Mouse (Mus musculus) kidney, embryonic 16.5 days (tissue): ENCODE results near the gene Fam131b. TPM values are rescaled to one million over a fixed set of nuclear protein-coding genes. Genes with fewer than 3 reads are reported as not detected.

ENCODE experiments used
- ATAC-seq: fragments of 200-750 bp; cut with Nextera tagmentation; 2 replicates; pipeline ENCODE4 v1.8.0; 2017; ENCODE audit warnings: moderate TSS enrichment; ENCODE audit not compliant: low FRiP score, low TSS enrichment
- H3K27ac ChIP-seq: fragments of 300-500 bp; sonication (generic); 2 replicates; pipeline ENCODE4 v1.5.1; 2014; ENCODE audit warnings: low read length
- H3K27me3 ChIP-seq: fragments of 300-500 bp; sonication (generic); 2 replicates; pipeline ENCODE4 v1.6.1; 2014; ENCODE audit warnings: low read length, control low read depth, mixed read lengths; ENCODE audit not compliant: insufficient read depth
- H3K36me3 ChIP-seq: fragments of 300-500 bp; sonication (generic); 2 replicates; pipeline ENCODE4 v1.6.1; 2014; ENCODE audit warnings: low read length, control low read depth, mixed read lengths; ENCODE audit not compliant: insufficient read depth
- H3K4me1 ChIP-seq: fragments of 300-500 bp; sonication (generic); 2 replicates; pipeline ENCODE4 v1.6.1; 2014; ENCODE audit warnings: low read length, control low read depth, mixed read lengths; ENCODE audit not compliant: insufficient read depth
- H3K4me2 ChIP-seq: fragments of 300-500 bp; sonication (generic); replicated peaks from 2 replicates; pipeline ENCODE4 v1.6.1; 2014; ENCODE audit warnings: low read depth, low read length
- H3K4me3 ChIP-seq: fragments of 300-500 bp; sonication (generic); 2 replicates; pipeline ENCODE4 v1.5.1; 2014; ENCODE audit warnings: mild to moderate bottlenecking, low read length
- H3K9ac ChIP-seq: fragments of 300-500 bp; sonication (generic); replicated peaks from 2 replicates; pipeline ENCODE4 v1.6.1; 2014; ENCODE audit warnings: low read length
- H3K9me3 ChIP-seq: fragments of 300-500 bp; sonication (generic); 2 replicates; pipeline ENCODE4 v1.6.1; 2016; ENCODE audit warnings: low read length, control low read depth
- WGBS: fragments of 180-500 bp; shearing (Covaris S2); extraction: QIAGEN DNeasy Blood & Tissue Kit; methylation state at CpG from one replicate; pipeline ENCODE4 v1.1.7; 2014; 5-methylcytosine and 5-hydroxymethylcytosine counted together
- polyA plus RNA-seq: library from polyadenylated mRNA; unstranded; fragments of >200 nt; fragmentation: Nextera tagmentation; extraction: Ambion mirVana; gene quantifications from 2 replicates; pipeline ENCODE4 v1.2.1, GENCODE M21; 2015

Fam131b gene
- 0.11 and 0.13 TPM in 2 replicates for polyA plus RNA-seq

GRCm38 (mm10) chr6:42324482-42325267, at the start of gene Fam131b:
TSS of gene Fam131b (minus strand) at chr6:42324643.
- no peak within 1 kb of the TSS for H3K27ac ChIP-seq
- peak within 1 kb of the TSS; percentile 60 for H3K9ac ChIP-seq
- H3K4me1 ChIP-seq, result peaks cover 18% of the 10 kb centered on the region
- H3K4me2 ChIP-seq, result peak within 1 kb of the TSS; percentile 100
- ATAC-seq, result peak; percentile 78
- H3K4me3 ChIP-seq, result peak within 1 kb of the TSS; percentile 65
- no peaks in the 10 kb centered on the region for H3K36me3 ChIP-seq
- 0% methylated on average over 38 of the region's 68 CpGs for WGBS
- H3K27me3 ChIP-seq, result peaks cover 48% of the 10 kb centered on the region
- no peaks in the 10 kb centered on the region for H3K9me3 ChIP-seq

DNA sequence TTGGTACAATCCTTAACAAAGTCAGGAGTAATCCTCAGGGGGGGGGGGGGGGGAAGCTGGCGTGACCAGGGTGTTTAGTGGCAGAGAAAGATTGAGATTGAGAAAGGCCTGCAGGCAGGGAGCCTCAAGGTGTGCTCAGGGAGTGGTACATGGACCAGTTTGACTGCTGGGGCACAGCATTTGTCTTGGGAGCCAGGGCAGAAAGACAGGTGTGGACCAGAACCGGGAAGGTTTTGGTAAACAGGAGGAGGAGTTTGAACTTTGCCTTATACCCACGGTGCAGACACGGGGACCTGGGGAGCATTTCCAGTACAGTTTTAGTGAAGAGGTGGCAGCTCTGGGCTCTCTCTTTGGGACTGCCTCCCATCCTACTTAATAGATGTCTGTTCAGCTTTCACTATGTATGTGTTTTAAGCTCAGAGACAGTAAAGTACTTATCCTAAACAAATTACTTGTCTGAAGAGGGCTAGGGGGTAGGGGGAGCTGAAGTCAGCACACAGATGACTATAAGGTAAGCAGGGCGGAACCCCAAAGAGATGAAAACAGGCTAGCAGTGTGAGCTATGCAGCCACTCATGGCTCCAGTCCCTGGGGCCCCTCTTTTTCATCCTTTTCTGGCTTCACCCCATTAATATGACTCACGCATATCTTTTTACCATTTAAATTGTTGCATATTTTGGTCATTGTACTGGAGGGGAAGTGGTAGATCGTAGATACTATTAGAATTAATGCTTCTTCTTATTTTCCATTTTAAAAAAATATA, 49.4 kb upstream of the Fam131b start:
- Histone ChIP-seq H3K4me3 (peak overlapping the region; percentile 51), H3K9ac (peak overlapping the region; percentile 62), H3K4me2 (peak overlapping the region; percentile 77), H3K27me3 (no peaks in the 10 kb centered on the region), H3K4me1 (peaks cover 21% of the 10 kb centered on the region), H3K27ac (no peak overlapping the region), H3K9me3 (no peaks in the 10 kb centered on the region), H3K36me3 (no peaks in the 10 kb centered on the region)
- ATAC-seq, result no peak
- WGBS, result 42% methylated on average over 7 of the region's 7 CpGs

- WGBS, result under 1% methylated on average over 31 of the region's 36 CpGs
- peak; percentile 87 for ATAC-seq
- H3K9ac ChIP-seq, result peak within 1 kb of the TSS; percentile 62
Measured at GRCm38 (mm10) chr6:42372816-42373547, 48.5 kb upstream of the Fam131b start, which contains the start of gene Epha1. TSS of gene Epha1 (minus strand) at chr6:42373268.

GRCm38 (mm10) chr6:42372421-42372815, 48.0 kb upstream of the Fam131b start:
- WGBS, result 17% methylated on average over 9 of the region's 9 CpGs
- Histone ChIP-seq H3K4me1 (peaks cover 21% of the 10 kb centered on the region), H3K27ac (no peak overlapping the region), H3K36me3 (no peaks in the 10 kb centered on the region), H3K27me3 (no peaks in the 10 kb centered on the region), H3K9ac (peak overlapping the region; percentile 62), H3K4me2 (peak overlapping the region; percentile 77), H3K9me3 (no peaks in the 10 kb centered on the region), H3K4me3 (peak overlapping the region; percentile 51)
- peak; percentile 39 for ATAC-seq

More at GRCm38 (mm10) chr6:42372816-42373547, 48.5 kb upstream of the Fam131b start, which contains the start of gene Epha1:
- no peak within 1 kb of the TSS for H3K27ac ChIP-seq
- peak within 1 kb of the TSS; percentile 51 for H3K4me3 ChIP-seq
- H3K27me3 ChIP-seq, result no peaks in the 10 kb centered on the region
- peak within 1 kb of the TSS; percentile 77 for H3K4me2 ChIP-seq
- no peaks in the 10 kb centered on the region for H3K36me3 ChIP-seq
- H3K9me3 ChIP-seq, result no peaks in the 10 kb centered on the region
- peaks cover 21% of the 10 kb centered on the region for H3K4me1 ChIP-seq

DNA sequence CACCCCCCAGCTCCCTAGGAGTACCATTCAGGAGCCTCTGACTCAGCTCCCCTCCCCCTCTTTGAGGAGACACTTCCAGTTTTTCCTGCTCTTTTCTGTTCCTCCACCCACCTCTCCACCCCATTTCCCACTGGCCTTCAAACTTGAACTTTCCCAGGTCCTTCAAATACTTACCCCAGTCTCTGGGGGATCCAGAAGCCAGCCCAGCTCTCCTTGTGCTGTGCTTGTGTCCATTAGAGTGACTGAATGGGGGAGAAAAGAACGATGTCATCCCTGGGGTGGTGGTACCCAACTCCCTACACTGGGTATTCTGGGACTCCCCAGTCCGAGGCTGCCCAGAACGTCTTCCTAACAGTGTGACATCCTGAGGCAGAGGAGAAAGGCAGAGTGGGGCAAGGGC, 47.6 kb upstream of the Fam131b start:
- WGBS, result 10% methylated on average over 3 of the region's 3 CpGs

DNA sequence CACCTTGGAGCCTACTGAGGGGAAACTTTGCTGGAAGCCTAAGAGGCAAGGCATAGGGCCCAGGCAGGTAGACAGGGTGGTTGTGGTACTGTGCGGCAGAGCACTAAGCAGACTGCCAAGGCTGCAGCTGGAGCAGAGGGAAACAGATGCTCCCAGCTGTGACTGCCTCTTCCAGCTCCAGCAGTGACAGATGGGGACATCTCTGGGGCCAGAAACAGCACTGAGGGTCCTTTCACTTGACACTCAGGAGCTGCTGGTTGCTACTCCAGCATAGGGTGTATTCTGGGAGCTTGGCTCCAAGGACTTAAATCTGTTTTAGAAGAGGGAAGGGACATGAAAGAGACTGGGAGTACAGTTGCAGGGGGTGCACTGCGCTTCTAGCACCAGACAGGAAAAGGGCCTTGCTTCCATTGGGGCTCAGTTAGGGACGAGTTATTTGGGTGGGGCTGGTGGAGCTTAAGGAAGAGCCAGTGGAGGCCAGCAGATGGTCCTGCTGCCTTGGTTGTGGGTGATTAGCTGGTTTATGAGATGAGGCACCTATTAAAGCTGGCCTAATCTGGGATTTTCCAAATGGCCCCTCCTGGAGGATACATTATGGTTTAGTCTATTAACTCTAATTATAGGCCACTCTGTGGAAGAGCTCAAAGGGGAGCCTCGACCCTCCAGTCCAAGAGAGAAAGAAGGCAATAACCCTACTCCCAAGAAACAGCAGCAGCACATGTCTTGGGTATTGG, 46.4 kb upstream of the Fam131b start:
- 58% methylated on average over 4 of the region's 4 CpGs for WGBS
- H3K36me3 ChIP-seq, result no peaks in the 10 kb centered on the region
- ATAC-seq, result no peak
- H3K9ac ChIP-seq, result no peak overlapping the region
- no peaks in the 10 kb centered on the region for H3K9me3 ChIP-seq
- no peaks in the 10 kb centered on the region for H3K27me3 ChIP-seq
- H3K4me3 ChIP-seq, result no peak overlapping the region
- no peak overlapping the region for H3K27ac ChIP-seq
- no peak overlapping the region for H3K4me2 ChIP-seq
- peaks cover 17% of the 10 kb centered on the region for H3K4me1 ChIP-seq

More for the DNA sequence above, 47.6 kb upstream of the Fam131b start:
- Histone ChIP-seq H3K4me2 (peak overlapping the region; percentile 77), H3K4me1 (peaks cover 21% of the 10 kb centered on the region), H3K36me3 (no peaks in the 10 kb centered on the region), H3K4me3 (peak overlapping the region; percentile 51; the same call in 1 of the 2 replicates), H3K27ac (no peak overlapping the region), H3K27me3 (no peaks in the 10 kb centered on the region), H3K9ac (no peak overlapping the region), H3K9me3 (no peaks in the 10 kb centered on the region)
- ATAC-seq, result peak; percentile 6

DNA sequence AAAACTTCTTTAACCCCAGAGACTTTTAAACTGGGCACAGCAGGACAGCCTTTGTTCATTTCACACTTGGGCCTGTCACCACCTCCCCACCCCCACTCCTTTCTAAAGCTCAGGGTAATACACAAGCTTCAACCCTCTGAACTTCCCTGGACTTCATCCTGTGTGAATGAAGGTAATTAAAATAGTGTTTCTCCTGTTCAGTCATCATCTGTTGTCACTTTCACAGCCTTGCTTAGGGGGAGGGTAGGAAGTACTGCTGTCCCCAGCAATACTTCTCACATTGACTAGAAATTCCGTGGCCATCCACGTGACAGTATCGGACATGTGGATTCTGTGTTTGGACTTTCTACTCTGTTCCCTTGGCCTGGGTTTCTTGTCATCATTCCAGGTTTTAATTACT, 45.4 kb upstream of the Fam131b start:
- ATAC-seq, result no peak
- no peaks in the 10 kb centered on the region for H3K36me3 ChIP-seq
- no peak overlapping the region for H3K4me3 ChIP-seq
- no peak overlapping the region for H3K9ac ChIP-seq
- no peak overlapping the region for H3K27ac ChIP-seq
- H3K4me2 ChIP-seq, result no peak overlapping the region
- 21% methylated on average over 3 of the region's 3 CpGs for whole genome bisulfite sequencing
- H3K27me3 ChIP-seq, result no peaks in the 10 kb centered on the region
- H3K9me3 ChIP-seq, result no peaks in the 10 kb centered on the region
- peaks cover 17% of the 10 kb centered on the region for H3K4me1 ChIP-seq

DNA sequence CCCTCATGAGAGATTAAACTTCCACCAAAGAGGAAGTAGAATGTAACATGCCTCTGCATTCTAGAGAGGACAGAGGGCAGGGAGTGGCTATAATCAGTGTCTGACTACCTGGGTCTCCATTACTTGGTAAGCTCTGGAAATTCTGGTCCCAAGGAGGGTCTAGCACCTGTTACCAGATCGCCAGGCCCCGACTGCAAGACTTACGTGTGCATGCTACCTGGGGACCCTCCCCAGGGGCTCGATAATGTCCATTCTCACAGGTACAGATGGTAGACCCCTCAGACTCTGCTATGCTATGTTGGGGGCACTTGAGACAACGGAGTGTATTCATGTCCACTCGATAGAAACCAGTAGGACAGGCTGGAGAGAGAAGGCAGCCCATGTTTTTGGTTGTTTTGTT, 40.8 kb upstream of the Fam131b start:
- Histone ChIP-seq H3K27ac (no peak overlapping the region), H3K4me2 (no peak overlapping the region), H3K27me3 (no peaks in the 10 kb centered on the region), H3K9ac (no peak overlapping the region), H3K4me3 (no peak overlapping the region), H3K36me3 (peaks cover 12% of the 10 kb centered on the region; the same call in 1 of the 2 replicates), H3K9me3 (no peaks in the 10 kb centered on the region), H3K4me1 (no peaks in the 10 kb centered on the region)
- 85% methylated on average over 6 of the region's 6 CpGs for WGBS
- ATAC-seq, result no peak

DNA sequence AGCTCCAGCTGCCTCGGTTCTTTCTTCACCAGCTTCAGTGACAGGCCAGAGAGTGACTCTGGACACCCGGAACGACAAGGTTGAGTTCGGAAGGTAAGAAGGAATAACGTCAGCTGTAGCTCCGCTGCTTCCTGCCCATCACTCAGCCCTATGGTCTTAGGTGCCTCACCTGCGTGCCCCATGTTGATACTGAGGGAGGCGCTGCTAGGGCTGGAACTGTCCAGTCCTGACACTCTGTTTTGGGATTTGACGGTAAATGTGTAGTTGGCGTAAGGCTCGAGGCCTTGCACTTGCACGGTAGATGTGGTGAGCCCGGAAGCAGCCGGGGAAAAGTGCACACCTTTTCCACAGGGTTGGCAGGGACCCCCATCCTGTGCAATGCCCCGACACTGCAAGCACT, 40.2 kb upstream of the Fam131b start:
- Histone ChIP-seq H3K27ac (no peak overlapping the region), H3K4me3 (no peak overlapping the region), H3K9me3 (no peaks in the 10 kb centered on the region), H3K4me2 (no peak overlapping the region), H3K36me3 (peaks cover 18% of the 10 kb centered on the region; the same call in 1 of the 2 replicates), H3K9ac (no peak overlapping the region), H3K27me3 (no peaks in the 10 kb centered on the region), H3K4me1 (no peaks in the 10 kb centered on the region)
- ATAC-seq, result no peak
- WGBS, result 81% methylated on average over 15 of the region's 15 CpGs
